Mouse (Mus musculus): ENCODE measurements at regions not wholly inside any gene's neighbourhood (a gene's known extent, or its start where the extent isn't known, plus 50 kb on each side); places are given as distances from the start of the nearest gene placed in this dataset.

DNA sequence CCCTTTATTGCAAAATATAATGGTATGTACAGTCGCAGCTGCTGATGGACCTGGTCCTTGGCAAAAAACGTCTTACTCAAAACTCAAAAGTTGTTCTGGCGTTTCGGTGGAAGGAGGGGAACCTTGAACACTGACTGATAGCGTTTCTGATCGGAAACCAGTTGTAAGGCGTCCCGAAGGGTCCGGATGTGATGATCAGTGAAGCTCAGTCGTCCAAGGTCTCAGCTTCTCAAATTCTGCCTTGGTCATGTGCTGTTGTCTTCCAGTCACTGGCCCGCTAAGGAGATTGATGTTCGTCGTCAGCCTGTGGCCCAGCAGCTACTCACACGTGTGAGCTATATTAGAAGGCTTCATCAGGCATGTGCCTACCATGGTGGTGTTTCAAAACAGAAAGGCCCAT lies 173.5 kb downstream of the Slc38a4 start:
- no peak for TF ChIP-seq POLR2A (IDR thresholded peaks at IDR 0.05; ENCODE audit: control insufficient read depth in 1 of 2, insufficient read depth in 1 of 2, low read depth in 1 of 2, low read length in 2 of 2, poor library complexity in 1 of 2)
- no peak for TF ChIP-seq SMC3 (IDR thresholded peaks at IDR 0.05; ENCODE audit: low read depth, low read length)
- no peak for TF ChIP-seq ELF1 (IDR thresholded peaks at IDR 0.05; ENCODE audit: low read depth, low read length)
- TF ChIP-seq CHD2 (IDR thresholded peaks at IDR 0.05; ENCODE audit: low read length): no peak
- no peak for TF ChIP-seq ZC3H11A (IDR thresholded peaks at IDR 0.05; ENCODE audit: low read depth, low read length)
- no peak for TF ChIP-seq NELFE (IDR thresholded peaks at IDR 0.05; ENCODE audit: low read depth, low read length)
- no peak for TF ChIP-seq MEF2A (IDR thresholded peaks at IDR 0.05; ENCODE audit: extremely low read depth, insufficient replicate concordance, low read depth, low read length, poor library complexity, severe bottlenecking)
- TF ChIP-seq GABPA (IDR thresholded peaks at IDR 0.05; ENCODE audit: low read depth, low read length): no peak
- TF ChIP-seq EP300 (IDR thresholded peaks at IDR 0.05; ENCODE audit: low read depth in 1 of 2, low read length in 2 of 2): no peak
- TF ChIP-seq TCF12 (IDR thresholded peaks at IDR 0.05; ENCODE audit: low read depth, low read length): no peak
- TF ChIP-seq SIN3A (IDR thresholded peaks at IDR 0.05; ENCODE audit: low read length): no peak
- no peak for TF ChIP-seq USF1 (IDR thresholded peaks at IDR 0.05; ENCODE audit: low read depth, low read length)
- no peak for TF ChIP-seq E2F4 (IDR thresholded peaks at IDR 0.05; ENCODE audit: borderline replicate concordance, low read depth, low read length)
- no peak overlapping the region for H3K4me3 ChIP-seq (ENCODE audit: control insufficient read depth in 1 of 2, insufficient read depth in 1 of 2, low read depth in 2 of 2, low read length in 2 of 2)
- DNase-seq (ENCODE audit: low read depth, low spot score): no peak
- H3K9me3 ChIP-seq (replicated peaks; ENCODE audit: insufficient read depth, low read length): no peaks in the 10 kb centered on the region
- no peak overlapping the region for H3K27ac ChIP-seq (ENCODE audit: control insufficient read depth, low read depth, low read length)
- no peak overlapping the region for H3K9ac ChIP-seq (ENCODE audit: control insufficient read depth, low read depth, low read length, poor library complexity, severe bottlenecking)
- H3K4me1 ChIP-seq (ENCODE audit: control insufficient read depth in 1 of 2, insufficient read depth in 2 of 2, low read length in 2 of 2): no peaks in the 10 kb centered on the region; a peak in 1 of 4 replicates
- H3K27me3 ChIP-seq (ENCODE audit: control insufficient read depth in 1 of 2, insufficient read depth in 2 of 2, low read length in 2 of 2): peaks cover 2 to 4% of the 10 kb centered on the region in 2 experiments; a peak in 2 of 4 replicates
- H3K36me3 ChIP-seq (ENCODE audit: control insufficient read depth in 1 of 2, insufficient read depth in 2 of 2, low read length in 2 of 2): no peaks in the 10 kb centered on the region
- no peaks in the 10 kb centered on the region for H3K79me2 ChIP-seq (ENCODE audit: control insufficient read depth, insufficient read depth, low read length, poor library complexity)

GRCm38 (mm10) chr15:96881519-96882170 lies 174.1 kb downstream of the Slc38a4 start:
- no peaks in the 10 kb centered on the region; a peak in 1 of 4 replicates for H3K4me1 ChIP-seq (ENCODE audit: control insufficient read depth in 1 of 2, insufficient read depth in 2 of 2, low read length in 2 of 2)
- H3K27ac ChIP-seq (ENCODE audit: control insufficient read depth, low read depth, low read length): no peak overlapping the region
- H3K4me3 ChIP-seq (ENCODE audit: control insufficient read depth in 1 of 2, insufficient read depth in 1 of 2, low read depth in 2 of 2, low read length in 2 of 2): no peak overlapping the region
- no peak overlapping the region for H3K9ac ChIP-seq (ENCODE audit: control insufficient read depth, low read depth, low read length, poor library complexity, severe bottlenecking)
- H3K79me2 ChIP-seq (ENCODE audit: control insufficient read depth, insufficient read depth, low read length, poor library complexity): no peaks in the 10 kb centered on the region
- H3K9me3 ChIP-seq (replicated peaks; ENCODE audit: insufficient read depth, low read length): no peaks in the 10 kb centered on the region
- peak; percentile 9 for DNase-seq (ENCODE audit: low read depth, low spot score)
- H3K27me3 ChIP-seq (ENCODE audit: control insufficient read depth in 1 of 2, insufficient read depth in 2 of 2, low read length in 2 of 2): peaks cover 2 to 4% of the 10 kb centered on the region in 2 experiments; a peak in 2 of 4 replicates
- no peaks in the 10 kb centered on the region for H3K36me3 ChIP-seq (ENCODE audit: control insufficient read depth in 1 of 2, insufficient read depth in 2 of 2, low read length in 2 of 2)
- no peak for TF ChIP-seq ZMIZ1 (IDR thresholded peaks at IDR 0.05; ENCODE audit: low read depth, low read length)
- no peak for TF ChIP-seq ZC3H11A (IDR thresholded peaks at IDR 0.05; ENCODE audit: low read depth, low read length)
- TF ChIP-seq NRF1 (IDR thresholded peaks at IDR 0.05; ENCODE audit: insufficient read depth, low read depth, low read length, poor library complexity, severe bottlenecking): no peak
- no peak for TF ChIP-seq RCOR1 (IDR thresholded peaks at IDR 0.05; ENCODE audit: low read depth, low read length)
- no peak for TF ChIP-seq HCFC1 (IDR thresholded peaks at IDR 0.05; ENCODE audit: low read depth, low read length)
- TF ChIP-seq USF2 (IDR thresholded peaks at IDR 0.05; ENCODE audit: borderline replicate concordance in 1 of 2, insufficient read depth in 1 of 2, low read depth in 1 of 2, low read length in 2 of 2): no peak
- TF ChIP-seq MAZ (IDR thresholded peaks at IDR 0.05; ENCODE audit: low read depth, low read length): no peak
- no peak for TF ChIP-seq ZNF384 (IDR thresholded peaks at IDR 0.05; ENCODE audit: low read depth, low read length)
- no peak for TF ChIP-seq MXI1 (IDR thresholded peaks at IDR 0.05; ENCODE audit: low read depth, low read length)
- no peak for TF ChIP-seq NELFE (IDR thresholded peaks at IDR 0.05; ENCODE audit: low read depth, low read length)
- 0 out of 2 replicates have a peak, but pooled peaks have one; percentile 43 for TF ChIP-seq TCF12 (IDR thresholded peaks at IDR 0.05; ENCODE audit: low read depth, low read length)
- TF ChIP-seq POLR2AphosphoS2 (IDR thresholded peaks at IDR 0.05; ENCODE audit: low read length): no peak
- no peak for TF ChIP-seq CHD2 (IDR thresholded peaks at IDR 0.05; ENCODE audit: low read length)
- no peak for TF ChIP-seq MAFK (IDR thresholded peaks at IDR 0.05; ENCODE audit: borderline replicate concordance, low read depth, low read length)
- no peak for TF ChIP-seq MAX (IDR thresholded peaks at IDR 0.05; ENCODE audit: low read length)
- no peak for TF ChIP-seq POLR2A (IDR thresholded peaks at IDR 0.05; ENCODE audit: control insufficient read depth in 1 of 2, insufficient read depth in 1 of 2, low read depth in 1 of 2, low read length in 2 of 2, poor library complexity in 1 of 2)
- TF ChIP-seq ELF1 (IDR thresholded peaks at IDR 0.05; ENCODE audit: low read depth, low read length): no peak
- TF ChIP-seq CHD1 (IDR thresholded peaks at IDR 0.05; ENCODE audit: low read depth, low read length): no peak
- TF ChIP-seq EP300 (IDR thresholded peaks at IDR 0.05; ENCODE audit: low read depth in 1 of 2, low read length in 2 of 2): peak; percentile 35 to 55; a peak in 1 of 4 replicates
- TF ChIP-seq USF1 (IDR thresholded peaks at IDR 0.05; ENCODE audit: low read depth, low read length): no peak
- no peak for TF ChIP-seq GATA1 (IDR thresholded peaks at IDR 0.05; ENCODE audit: low read depth, low read length)
- peak; percentile 32; the same call in 1 of the 2 replicates for TF ChIP-seq ETS1 (IDR thresholded peaks at IDR 0.05; ENCODE audit: low read depth, low read length)
- no peak for TF ChIP-seq UBTF (IDR thresholded peaks at IDR 0.05; ENCODE audit: borderline replicate concordance, insufficient read depth, low read depth, low read length)
- TF ChIP-seq KAT2A (conservative IDR thresholded peaks at IDR 0.05; ENCODE audit: low read depth, low read length): no peak

Measured in MEL (cell line).